Mouse (Mus musculus): Measurements from ENCODE around the gene Mipep. TPM values are rescaled to one million over a fixed set of nuclear protein-coding genes. Genes with fewer than 3 reads are reported as not detected.

Mipep gene
- total and polyA plus RNA-seq, 3 experiments, result 19.1 to 26.4 TPM; not detected in 1

DNA sequence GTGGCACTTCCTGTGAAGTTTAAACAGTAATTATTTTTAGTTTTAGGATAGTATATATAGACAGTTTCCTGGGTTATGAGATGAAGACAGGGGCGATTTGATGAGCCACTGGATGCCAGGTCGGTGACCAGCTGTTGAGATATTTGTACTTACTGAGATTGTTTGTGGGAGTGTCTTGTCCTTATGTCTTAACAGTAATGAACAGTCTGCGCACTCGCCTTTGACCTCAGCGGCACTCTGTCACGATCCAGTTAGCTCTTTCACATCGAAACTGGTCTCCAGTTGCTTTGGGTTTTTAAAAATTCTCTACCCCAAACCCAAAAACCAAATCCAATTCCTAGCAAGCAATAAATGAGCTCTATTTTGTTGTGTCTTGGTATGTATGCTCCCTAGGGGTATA lies 59.2 kb downstream of the Mipep start:
- H3K4me1 ChIP-seq (ENCODE audit: control insufficient read depth in 1 of 2, insufficient read depth in 2 of 2, low read length in 2 of 2), result no peaks in the 10 kb centered on the region
- H3K36me3 ChIP-seq (ENCODE audit: control insufficient read depth in 1 of 2, insufficient read depth in 2 of 2, low read length in 2 of 2), result no peaks in the 10 kb centered on the region; a peak in 1 of 4 replicates

GRCm38 (mm10) chr14:60845261-60846045 lies 61.1 kb downstream of the Mipep start:
- Histone ChIP-seq H3K36me3 (ENCODE audit: control insufficient read depth in 1 of 2, insufficient read depth in 2 of 2, low read length in 2 of 2) (no peaks in the 10 kb centered on the region; a peak in 1 of 4 replicates), H3K9me3 (replicated peaks; ENCODE audit: insufficient read depth, low read length) (no peaks in the 10 kb centered on the region), H3K9ac (ENCODE audit: control insufficient read depth, low read depth, low read length, poor library complexity, severe bottlenecking) (no peak overlapping the region), H3K4me3 (ENCODE audit: control insufficient read depth in 1 of 2, insufficient read depth in 1 of 2, low read depth in 2 of 2, low read length in 2 of 2) (no peak overlapping the region), H3K4me1 (ENCODE audit: control insufficient read depth in 1 of 2, insufficient read depth in 2 of 2, low read length in 2 of 2) (no peaks in the 10 kb centered on the region), H3K79me2 (ENCODE audit: control insufficient read depth, insufficient read depth, low read length, poor library complexity) (no peaks in the 10 kb centered on the region), H3K27me3 (ENCODE audit: control insufficient read depth in 1 of 2, insufficient read depth in 2 of 2, low read length in 2 of 2) (no peaks in the 10 kb centered on the region), H3K27ac (ENCODE audit: control insufficient read depth, low read depth, low read length) (no peak overlapping the region)
- DNase-seq (ENCODE audit: low read depth, low spot score), result no peak
- no peak for TF ChIP-seq BHLHE40 (IDR thresholded peaks at IDR 0.05; ENCODE audit: borderline replicate concordance, low read depth, low read length)
- TF ChIP-seq CTCF (IDR thresholded peaks at IDR 0.05 in 2 of 3, conservative IDR thresholded peaks at IDR 0.05 in 1 of 3; ENCODE audit: control insufficient read depth in 1 of 3, insufficient read depth in 1 of 3, low read depth in 2 of 3, low read length in 3 of 3, poor library complexity in 1 of 3, severe bottlenecking in 1 of 3), result no peak
- no peak for TF ChIP-seq POLR2A (IDR thresholded peaks at IDR 0.05; ENCODE audit: control insufficient read depth in 1 of 2, insufficient read depth in 1 of 2, low read depth in 1 of 2, low read length in 2 of 2, poor library complexity in 1 of 2)
- TF ChIP-seq CHD1 (IDR thresholded peaks at IDR 0.05; ENCODE audit: low read depth, low read length), result no peak
- TF ChIP-seq ZNF384 (IDR thresholded peaks at IDR 0.05; ENCODE audit: low read depth, low read length), result no peak
- TF ChIP-seq RCOR1 (IDR thresholded peaks at IDR 0.05; ENCODE audit: low read depth, low read length), result no peak
- TF ChIP-seq RAD21 (IDR thresholded peaks at IDR 0.05; ENCODE audit: low read depth, low read length), result no peak
- no peak for TF ChIP-seq MXI1 (IDR thresholded peaks at IDR 0.05; ENCODE audit: low read depth, low read length)
- no peak for TF ChIP-seq TCF12 (IDR thresholded peaks at IDR 0.05; ENCODE audit: low read depth, low read length)
- no peak for TF ChIP-seq UBTF (IDR thresholded peaks at IDR 0.05; ENCODE audit: borderline replicate concordance, insufficient read depth, low read depth, low read length)
- TF ChIP-seq USF2 (IDR thresholded peaks at IDR 0.05; ENCODE audit: borderline replicate concordance in 1 of 2, insufficient read depth in 1 of 2, low read depth in 1 of 2, low read length in 2 of 2), result no peak
- no peak for TF ChIP-seq MAZ (IDR thresholded peaks at IDR 0.05; ENCODE audit: low read depth, low read length)
- TF ChIP-seq ZC3H11A (IDR thresholded peaks at IDR 0.05; ENCODE audit: low read depth, low read length), result no peak
- TF ChIP-seq NELFE (IDR thresholded peaks at IDR 0.05; ENCODE audit: low read depth, low read length), result no peak
- TF ChIP-seq MEF2A (IDR thresholded peaks at IDR 0.05; ENCODE audit: extremely low read depth, insufficient replicate concordance, low read depth, low read length, poor library complexity, severe bottlenecking), result no peak
- no peak for TF ChIP-seq POLR2AphosphoS2 (IDR thresholded peaks at IDR 0.05; ENCODE audit: low read length)
- TF ChIP-seq USF1 (IDR thresholded peaks at IDR 0.05; ENCODE audit: low read depth, low read length), result no peak
- no peak for TF ChIP-seq MYC (IDR thresholded peaks at IDR 0.05; ENCODE audit: low read depth, low read length)
- no peak for TF ChIP-seq GATA1 (IDR thresholded peaks at IDR 0.05; ENCODE audit: low read depth, low read length)
- no peak for TF ChIP-seq EP300 (IDR thresholded peaks at IDR 0.05; ENCODE audit: low read depth in 1 of 2, low read length in 2 of 2)

More for the DNA sequence above, 59.2 kb downstream of the Mipep start:
- no peaks in the 10 kb centered on the region for H3K27me3 ChIP-seq (ENCODE audit: control insufficient read depth in 1 of 2, insufficient read depth in 2 of 2, low read length in 2 of 2)
- H3K79me2 ChIP-seq (ENCODE audit: control insufficient read depth, insufficient read depth, low read length, poor library complexity), result no peaks in the 10 kb centered on the region
- no peak overlapping the region for H3K9ac ChIP-seq (ENCODE audit: control insufficient read depth, low read depth, low read length, poor library complexity, severe bottlenecking)
- TF ChIP-seq CTCF (IDR thresholded peaks at IDR 0.05 in 2 of 3, conservative IDR thresholded peaks at IDR 0.05 in 1 of 3; ENCODE audit: control insufficient read depth in 1 of 3, insufficient read depth in 1 of 3, low read depth in 2 of 3, low read length in 3 of 3, poor library complexity in 1 of 3, severe bottlenecking in 1 of 3) (no peak), USF1 (IDR thresholded peaks at IDR 0.05; ENCODE audit: low read depth, low read length) (no peak), MEF2A (IDR thresholded peaks at IDR 0.05; ENCODE audit: extremely low read depth, insufficient replicate concordance, low read depth, low read length, poor library complexity, severe bottlenecking) (no peak), GATA1 (IDR thresholded peaks at IDR 0.05; ENCODE audit: low read depth, low read length) (no peak), MYC (IDR thresholded peaks at IDR 0.05; ENCODE audit: low read depth, low read length) (no peak), NRF1 (IDR thresholded peaks at IDR 0.05; ENCODE audit: insufficient read depth, low read depth, low read length, poor library complexity, severe bottlenecking) (no peak), ETS1 (IDR thresholded peaks at IDR 0.05; ENCODE audit: low read depth, low read length) (no peak), USF2 (IDR thresholded peaks at IDR 0.05; ENCODE audit: borderline replicate concordance in 1 of 2, insufficient read depth in 1 of 2, low read depth in 1 of 2, low read length in 2 of 2) (no peak), TBP (IDR thresholded peaks at IDR 0.05; ENCODE audit: low read depth, low read length) (no peak), POLR2A (IDR thresholded peaks at IDR 0.05; ENCODE audit: control insufficient read depth in 1 of 2, insufficient read depth in 1 of 2, low read depth in 1 of 2, low read length in 2 of 2, poor library complexity in 1 of 2) (no peak)
- no peak overlapping the region for H3K4me3 ChIP-seq (ENCODE audit: control insufficient read depth in 1 of 2, insufficient read depth in 1 of 2, low read depth in 2 of 2, low read length in 2 of 2)
- H3K9me3 ChIP-seq (replicated peaks; ENCODE audit: insufficient read depth, low read length), result no peaks in the 10 kb centered on the region
- no peak for DNase-seq (ENCODE audit: low read depth, low spot score)
- H3K27ac ChIP-seq (ENCODE audit: control insufficient read depth, low read depth, low read length), result no peak overlapping the region

Measured in MEL (cell line).